Mouse (Mus musculus) bone marrow, adult 2 months (tissue): ENCODE data around the gene Klhdc7b. TPM values are rescaled to one million over a fixed set of nuclear protein-coding genes. Genes with fewer than 3 reads are reported as not detected.

Experiments
- H3K27ac ChIP-seq: fragments of 200-500 bp; 2 replicates; pipeline ENCODE4 v1.5.1; 2012; ENCODE audit warnings: low read depth, mild to moderate bottlenecking, control low read depth, inconsistent platforms, low read length; ENCODE audit not compliant: control insufficient read depth, poor library complexity, insufficient read depth
- H3K4me1 ChIP-seq: fragments of 200-500 bp; 2 replicates; pipeline ENCODE4 v1.6.1; 2011; ENCODE audit warnings: low read length; ENCODE audit not compliant: control insufficient read depth, insufficient read depth
- H3K4me3 ChIP-seq: fragments of 200-500 bp; replicated peaks from 2 replicates; pipeline ENCODE3; 2011; ENCODE audit warnings: mild to moderate bottlenecking, low read depth, low read length, control low read depth; ENCODE audit not compliant: control insufficient read depth
- CTCF ChIP-seq: fragments of 200-500 bp; IDR thresholded peaks from 2 replicates; pipeline ENCODE4 v1.5.1; 2011; ENCODE audit warnings: low read length, control low read depth; ENCODE audit not compliant: control insufficient read depth, insufficient read depth
- POLR2A ChIP-seq: fragments of 200-500 bp; IDR thresholded peaks from 2 replicates; pipeline ENCODE4 v1.6.1; 2011; ENCODE audit warnings: low read depth, mild to moderate bottlenecking, control low read depth, low read length, borderline replicate concordance; ENCODE audit not compliant: control insufficient read depth
- WGBS: fragments of 180-500 bp; shearing (Covaris S2); methylation state at CpG from one replicate; pipeline ENCODE4 v1.1.7; 2018; 5-methylcytosine and 5-hydroxymethylcytosine counted together
- polyA plus RNA-seq: library from polyadenylated mRNA; stranded (reverse); fragments of >200 nt; gene quantifications from 2 replicates; pipeline ENCODE4 v1.2.4, GENCODE M21; 2011; ENCODE audit warnings: low replicate concordance; ENCODE audit not compliant: missing spikeins, insufficient read depth, insufficient read length

Klhdc7b gene
- polyA plus RNA-seq, 1 experiment, result not detected

- H3K27ac ChIP-seq, result no peak overlapping the region
- no peak overlapping the region for H3K4me3 ChIP-seq
- H3K4me1 ChIP-seq, result peaks cover 1% of the 10 kb centered on the region; the same call in 1 of the 2 replicates
- WGBS, result 82% methylated on average over 4 of the region's 4 CpGs
- TF ChIP-seq CTCF (no peak), POLR2A (no peak)
Measured at GRCm38 (mm10) chr15:89432946-89433345, 48.2 kb downstream of the Klhdc7b start.

DNA sequence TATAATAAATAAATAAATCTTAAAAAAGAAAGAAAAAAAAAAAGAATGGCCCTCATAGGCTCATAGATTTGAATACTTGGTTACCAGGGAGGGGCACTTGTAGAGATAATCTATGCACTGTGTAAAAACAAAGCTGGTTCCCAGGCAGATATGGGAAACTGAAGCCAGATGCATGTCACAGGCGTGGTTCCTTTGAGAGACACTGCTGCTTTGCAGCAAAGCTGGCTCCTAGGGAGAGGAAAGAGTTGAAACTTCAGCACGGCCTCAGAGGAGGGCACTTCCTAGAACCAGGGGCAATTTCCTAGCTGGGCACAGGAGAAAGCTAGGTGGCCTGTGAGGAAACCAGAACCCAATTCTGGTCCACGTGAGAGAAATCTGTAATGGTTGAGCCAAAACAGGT is 49.4 kb downstream of the Klhdc7b start:
- no peak overlapping the region for H3K27ac ChIP-seq
- no peak overlapping the region for H3K4me3 ChIP-seq
- no peak for TF ChIP-seq CTCF
- TF ChIP-seq POLR2A, result no peak
- WGBS, result 71% methylated on average over 3 of the region's 3 CpGs
- H3K4me1 ChIP-seq, result peaks cover 1% of the 10 kb centered on the region; the same call in 1 of the 2 replicates

- WGBS, result 83% methylated on average over 5 of the region's 5 CpGs
Measured at GRCm38 (mm10) chr15:89435878-89436277, 51.2 kb downstream of the Klhdc7b start.

More at GRCm38 (mm10) chr15:89435878-89436277, 51.2 kb downstream of the Klhdc7b start:
- Histone ChIP-seq H3K4me1 (no peaks in the 10 kb centered on the region), H3K4me3 (no peak overlapping the region), H3K27ac (no peak overlapping the region)
- no peak for TF ChIP-seq POLR2A
- no peak for TF ChIP-seq CTCF

Other genes starting within 250 kb of the Klhdc7b start
- gene Mapk12, start 244.2 kb upstream of the Klhdc7b start, polyA plus RNA-seq, result 6.1 and 14.6 TPM in 2 replicates
- 5.7 and 7.6 TPM in 2 replicates for gene Mapk11, start 235.3 kb upstream of the Klhdc7b start, polyA plus RNA-seq
- gene Plxnb2, start 204.1 kb upstream of the Klhdc7b start, polyA plus RNA-seq, result 11.1 and 30.9 TPM in 2 replicates
- 8.1 and 13.6 TPM in 2 replicates for gene Dennd6b, start 188.4 kb upstream of the Klhdc7b start, polyA plus RNA-seq
- 42.6 and 54.0 TPM in 2 replicates for gene Ppp6r2, start 173.4 kb upstream of the Klhdc7b start, polyA plus RNA-seq
- gene Sbf1, start 69.6 kb upstream of the Klhdc7b start, polyA plus RNA-seq, result 54.0 and 160 TPM in 2 replicates
- 2.7 TPM in 1 of 2 replicates, not detected in the other for gene Adm2, start 62.2 kb upstream of the Klhdc7b start, polyA plus RNA-seq
- gene Miox, start 50.5 kb upstream of the Klhdc7b start, polyA plus RNA-seq, result 15.5 TPM in 1 of 2 replicates, not detected in the other
- gene Lmf2, start 29.3 kb upstream of the Klhdc7b start, polyA plus RNA-seq, result 16.7 and 42.0 TPM in 2 replicates
- 144 and 191 TPM in 2 replicates for gene Ncaph2, start 29.2 kb upstream of the Klhdc7b start, polyA plus RNA-seq
- gene Sco2, start 11.1 kb upstream of the Klhdc7b start, polyA plus RNA-seq, result 3.5 and 7.7 TPM in 2 replicates
- not detected in 2 replicates for gene Tymp, start 7.9 kb upstream of the Klhdc7b start, polyA plus RNA-seq
- 1.7 and 4.9 TPM in 2 replicates for gene Odf3b, start 5.6 kb upstream of the Klhdc7b start, polyA plus RNA-seq
- gene Syce3, start 25.6 kb downstream of the Klhdc7b start, polyA plus RNA-seq, result not detected in 2 replicates
- gene Cpt1b, start 40.9 kb downstream of the Klhdc7b start, polyA plus RNA-seq, result 4.3 and 4.7 TPM in 2 replicates
- 1.5 TPM in 1 of 2 replicates, not detected in the other for gene C730034F03Rik, start 44.7 kb downstream of the Klhdc7b start, polyA plus RNA-seq
- 1.9 and 5.4 TPM in 2 replicates for gene Gm44502, start 44.8 kb downstream of the Klhdc7b start, polyA plus RNA-seq
- gene Chkb, start 45.0 kb downstream of the Klhdc7b start, polyA plus RNA-seq, result 62.9 and 126 TPM in 2 replicates
- gene Mapk8ip2, start 69.0 kb downstream of the Klhdc7b start, polyA plus RNA-seq, result not detected in 2 replicates
- 4.1 and 7.2 TPM in 2 replicates for gene Arsa, start 92.5 kb downstream of the Klhdc7b start, polyA plus RNA-seq
- gene Shank3, start 114.7 kb downstream of the Klhdc7b start, polyA plus RNA-seq, result 19.5 and 23.6 TPM in 2 replicates
- not detected in 2 replicates for gene Acr, start 183.4 kb downstream of the Klhdc7b start, polyA plus RNA-seq
- gene Rabl2, start 207.0 kb downstream of the Klhdc7b start, polyA plus RNA-seq, result 2.3 and 2.4 TPM in 2 replicates